Mouse (Mus musculus): ENCODE measurements around the gene Commd7. TPM values are rescaled to one million over a fixed set of nuclear protein-coding genes. Genes with fewer than 3 reads are reported as not detected.

Commd7 gene
- polyA plus RNA-seq, 1 experiment, result 22.3 TPM

DNA sequence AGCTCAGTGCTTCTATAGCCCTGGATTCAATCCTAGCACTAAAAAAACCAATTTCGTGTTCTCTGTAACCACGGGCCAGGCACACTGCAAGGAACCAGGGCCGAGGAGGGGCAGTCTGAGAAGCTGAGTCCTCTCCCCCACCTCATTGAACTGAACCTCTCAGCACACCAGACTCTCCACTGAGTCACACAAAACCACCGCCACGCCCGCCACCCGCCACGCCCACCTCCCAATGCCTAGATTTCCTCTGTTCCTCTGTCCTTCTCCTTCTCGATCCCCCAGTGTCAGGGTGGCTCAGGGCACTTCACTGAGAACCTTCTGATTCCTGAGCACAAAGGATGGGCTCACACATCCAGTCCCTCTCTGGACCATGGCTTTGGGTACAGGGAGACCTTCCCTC lies 59.5 kb downstream of the Commd7 start:
- Histone ChIP-seq H3K79me2 (ENCODE audit: control insufficient read depth, insufficient read depth) (no peaks in the 10 kb centered on the region), H3K27me3 (ENCODE audit: control insufficient read depth, insufficient read depth, insufficient read length) (no peaks in the 10 kb centered on the region), H3K36me3 (ENCODE audit: control insufficient read depth, insufficient read depth) (no peaks in the 10 kb centered on the region), H3ac (ENCODE audit: control insufficient read depth, insufficient read length) (no peak overlapping the region), H3K4me3 (no peak overlapping the region), H3K4me2 (ENCODE audit: low read depth) (no peak overlapping the region)
- TF ChIP-seq TCF12 (IDR thresholded peaks at IDR 0.05; ENCODE audit: insufficient read depth, poor library complexity, severe bottlenecking) (no peak), USF1 (IDR thresholded peaks at IDR 0.05; ENCODE audit: low read depth) (no peak), POLR2A (IDR thresholded peaks at IDR 0.05; ENCODE audit: insufficient read length, low read depth) (no peak), TCF3 (IDR thresholded peaks at IDR 0.05; ENCODE audit: insufficient read length, low read depth) (no peak), CEBPB (IDR thresholded peaks at IDR 0.05; ENCODE audit: insufficient read depth, poor library complexity, severe bottlenecking) (no peak), SRF (IDR thresholded peaks at IDR 0.05; ENCODE audit: control insufficient read depth, insufficient read length, low read depth) (no peak), E2F4 (IDR thresholded peaks at IDR 0.05; ENCODE audit: insufficient read depth) (no peak), MYOG (IDR thresholded peaks at IDR 0.05; ENCODE audit: control insufficient read depth in 1 of 3, insufficient read depth in 1 of 3, insufficient read length in 2 of 3, low read depth in 2 of 3) (no peak), POLR2AphosphoS2 (IDR thresholded peaks at IDR 0.05; ENCODE audit: insufficient read length, low read depth) (no peak), MYOD1 (IDR thresholded peaks at IDR 0.05; ENCODE audit: control insufficient read depth in 1 of 3, insufficient read length in 2 of 3, low read depth in 2 of 3) (no peak), MAX (IDR thresholded peaks at IDR 0.05; ENCODE audit: low read depth) (no peak), REST (IDR thresholded peaks at IDR 0.05; ENCODE audit: insufficient read depth, insufficient read length) (no peak)

DNA sequence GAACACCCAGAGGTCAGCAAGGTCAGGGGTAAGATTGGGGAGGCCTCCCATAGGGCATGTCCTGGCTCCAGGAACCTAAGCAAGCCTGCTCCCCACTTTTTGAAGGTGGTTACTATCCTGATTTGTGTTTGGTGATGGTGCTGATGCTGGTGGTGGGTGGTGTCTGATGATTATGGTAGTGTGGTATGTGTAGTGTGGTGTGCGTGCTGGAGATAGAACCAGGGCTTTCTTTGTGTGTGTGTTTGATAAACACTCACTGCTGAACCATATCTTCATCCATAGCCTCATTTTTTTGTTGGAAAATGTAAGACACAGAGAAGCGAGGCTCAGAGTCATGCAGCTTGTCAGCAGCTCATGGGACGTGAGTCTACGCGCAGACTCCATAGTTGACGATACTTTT lies 64.0 kb downstream of the Commd7 start:
- Histone ChIP-seq H3K4me2 (ENCODE audit: low read depth) (no peak overlapping the region), H3K27me3 (ENCODE audit: control insufficient read depth, insufficient read depth, insufficient read length) (no peaks in the 10 kb centered on the region), H3K36me3 (ENCODE audit: control insufficient read depth, insufficient read depth) (no peaks in the 10 kb centered on the region), H3K79me2 (ENCODE audit: control insufficient read depth, insufficient read depth) (no peaks in the 10 kb centered on the region), H3K4me3 (no peak overlapping the region), H3ac (ENCODE audit: control insufficient read depth, insufficient read length) (no peak overlapping the region)
- TF ChIP-seq MYOG (IDR thresholded peaks at IDR 0.05; ENCODE audit: control insufficient read depth in 1 of 3, insufficient read depth in 1 of 3, insufficient read length in 2 of 3, low read depth in 2 of 3) (no peak), POLR2AphosphoS2 (IDR thresholded peaks at IDR 0.05; ENCODE audit: insufficient read length, low read depth) (no peak), TCF12 (IDR thresholded peaks at IDR 0.05; ENCODE audit: insufficient read depth, poor library complexity, severe bottlenecking) (no peak), REST (IDR thresholded peaks at IDR 0.05; ENCODE audit: insufficient read depth, insufficient read length) (no peak), MAX (IDR thresholded peaks at IDR 0.05; ENCODE audit: low read depth) (no peak), USF1 (IDR thresholded peaks at IDR 0.05; ENCODE audit: low read depth) (no peak), TCF3 (IDR thresholded peaks at IDR 0.05; ENCODE audit: insufficient read length, low read depth) (no peak), MYOD1 (IDR thresholded peaks at IDR 0.05; ENCODE audit: control insufficient read depth in 1 of 3, insufficient read length in 2 of 3, low read depth in 2 of 3) (no peak), SRF (IDR thresholded peaks at IDR 0.05; ENCODE audit: control insufficient read depth, insufficient read length, low read depth) (no peak), POLR2A (IDR thresholded peaks at IDR 0.05; ENCODE audit: insufficient read length, low read depth) (no peak), CEBPB (IDR thresholded peaks at IDR 0.05; ENCODE audit: insufficient read depth, poor library complexity, severe bottlenecking) (no peak), E2F4 (IDR thresholded peaks at IDR 0.05; ENCODE audit: insufficient read depth) (no peak)

DNA sequence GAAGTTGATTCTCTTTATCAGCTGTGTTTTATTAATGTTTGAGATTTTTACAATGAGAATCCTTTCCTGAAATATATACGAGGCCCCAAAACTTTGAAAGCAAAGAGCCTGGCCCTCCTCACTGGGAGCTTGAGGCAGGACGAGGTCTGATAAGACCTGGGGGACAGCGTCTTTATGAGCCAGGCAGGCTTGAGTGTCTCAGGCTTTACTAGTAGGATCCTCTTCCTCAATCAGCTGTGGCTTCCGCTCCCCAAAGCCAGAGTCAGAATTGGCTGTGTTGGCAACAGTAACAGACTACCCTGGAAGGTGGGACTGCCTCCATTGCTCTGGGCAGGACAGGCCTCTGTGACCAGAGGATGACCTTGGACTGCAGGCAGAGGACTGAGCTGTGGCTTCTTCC lies 64.6 kb downstream of the Commd7 start:
- no peaks in the 10 kb centered on the region for H3K27me3 ChIP-seq (ENCODE audit: control insufficient read depth, insufficient read depth, insufficient read length)
- no peaks in the 10 kb centered on the region for H3K36me3 ChIP-seq (ENCODE audit: control insufficient read depth, insufficient read depth)
- no peak overlapping the region for H3K4me2 ChIP-seq (ENCODE audit: low read depth)
- no peaks in the 10 kb centered on the region for H3K79me2 ChIP-seq (ENCODE audit: control insufficient read depth, insufficient read depth)
- TF ChIP-seq USF1 (IDR thresholded peaks at IDR 0.05; ENCODE audit: low read depth), result no peak
- TF ChIP-seq TCF3 (IDR thresholded peaks at IDR 0.05; ENCODE audit: insufficient read length, low read depth), result no peak
- TF ChIP-seq MYOG (IDR thresholded peaks at IDR 0.05; ENCODE audit: control insufficient read depth in 1 of 3, insufficient read depth in 1 of 3, insufficient read length in 2 of 3, low read depth in 2 of 3), result no peak
- H3ac ChIP-seq (ENCODE audit: control insufficient read depth, insufficient read length), result no peak overlapping the region
- no peak overlapping the region for H3K4me3 ChIP-seq

Other genes with a start within 250 kb of the Commd7 start
- gene 4930404H24Rik, start 140.0 kb downstream of the Commd7 start, polyA plus RNA-seq (2012; fragmentation: generic; extraction: Trizol), result not detected
- gene Nol4l, start 102.8 kb downstream of the Commd7 start, polyA plus RNA-seq (2012; fragmentation: generic; extraction: Trizol), result 0.44 TPM
- gene Dnmt3b, start 16.7 kb upstream of the Commd7 start, polyA plus RNA-seq (2012; fragmentation: generic; extraction: Trizol), result 0.62 TPM
- not detected for gene Dnmt3c, start 63.9 kb upstream of the Commd7 start, polyA plus RNA-seq (2012; fragmentation: generic; extraction: Trizol)
- 60.5 TPM for gene Mapre1, start 108.5 kb upstream of the Commd7 start, polyA plus RNA-seq (2012; fragmentation: generic; extraction: Trizol)
- gene Efcab8, start 147.2 kb upstream of the Commd7 start, polyA plus RNA-seq (2012; fragmentation: generic; extraction: Trizol), result 0.04 TPM
- not detected for gene Sun5, start 238.3 kb upstream of the Commd7 start, polyA plus RNA-seq (2012; fragmentation: generic; extraction: Trizol)
- not detected for gene Bpifb2, start 242.3 kb upstream of the Commd7 start, polyA plus RNA-seq (2012; fragmentation: generic; extraction: Trizol)

All from myocyte (in vitro differentiated cells).